Mouse (Mus musculus) intestine, postnatal 0 days (tissue): ENCODE results near the gene Ak8. TPM values are rescaled to one million over a fixed set of nuclear protein-coding genes. Genes with fewer than 3 reads are reported as not detected.

Source experiments
- ATAC-seq: fragments of 200-750 bp; cut with Nextera tagmentation; 2 replicates; pipeline ENCODE4 v1.8.0; 2017; ENCODE audit warnings: mild to moderate bottlenecking, moderate TSS enrichment, moderate library complexity
- H3K27ac ChIP-seq: fragments of 300-500 bp; sonication (generic); 2 replicates; pipeline ENCODE4 v1.5.1; 2014; ENCODE audit warnings: mild to moderate bottlenecking, low read depth, low read length, moderate library complexity
- H3K27me3 ChIP-seq: fragments of 300-500 bp; sonication (generic); replicated peaks from 2 replicates; pipeline ENCODE4 v1.6.1; 2014; ENCODE audit warnings: low read length, mixed read lengths; ENCODE audit not compliant: control insufficient read depth, insufficient read depth
- H3K36me3 ChIP-seq: fragments of 300-500 bp; sonication (generic); 2 replicates; pipeline ENCODE4 v1.6.1; 2014; ENCODE audit warnings: mild to moderate bottlenecking, moderate library complexity; ENCODE audit not compliant: control insufficient read depth, insufficient read depth
- H3K4me1 ChIP-seq: fragments of 300-500 bp; sonication (generic); replicated peaks from 2 replicates; pipeline ENCODE4 v1.6.1; 2014; ENCODE audit warnings: antibody characterized with exemption, low read length, mixed read lengths; ENCODE audit not compliant: control insufficient read depth, insufficient read depth
- H3K4me2 ChIP-seq: fragments of 300-500 bp; sonication (generic); replicated peaks from 2 replicates; pipeline ENCODE4 v1.6.1; 2014; ENCODE audit warnings: low read depth, mild to moderate bottlenecking, moderate library complexity
- H3K4me3 ChIP-seq: fragments of 300-500 bp; sonication (generic); 2 replicates; pipeline ENCODE4 v1.5.1; 2014; ENCODE audit warnings: low read depth, low read length
- H3K9ac ChIP-seq: fragments of 300-500 bp; sonication (generic); 2 replicates; pipeline ENCODE4 v1.6.1; 2014; ENCODE audit warnings: mild to moderate bottlenecking, low read depth, low read length
- H3K9me3 ChIP-seq: fragments of 300-500 bp; sonication (generic); 2 replicates; pipeline ENCODE4 v1.6.1; 2016; ENCODE audit warnings: mixed run types; ENCODE audit not compliant: control insufficient read depth
- CTCF ChIP-seq: sonication (generic); IDR thresholded peaks from 2 replicates; pipeline ENCODE4 v1.5.1; 2016; ENCODE audit warnings: low read depth, mild to moderate bottlenecking, control low read depth, antibody characterized with exemption, moderate library complexity
- WGBS: fragments of 180-500 bp; shearing (Covaris S2); extraction: QIAGEN DNeasy Blood & Tissue Kit; methylation state at CpG from one replicate; pipeline ENCODE4 v1.1.7; 2014; 5-methylcytosine and 5-hydroxymethylcytosine counted together
- microRNA-seq: library from miRNA; unstranded; fragments of <30 nt; microRNA quantifications from one replicate; pipeline ENCODE4, GENCODE M21; 2016
- polyA plus RNA-seq: library from polyadenylated mRNA; unstranded; fragments of >200 nt; fragmentation: Nextera tagmentation; extraction: Ambion mirVana; gene quantifications from 2 replicates; pipeline ENCODE4 v1.2.1, GENCODE M21; 2015

The Ak8 gene
- polyA plus RNA-seq, 1 experiment from 2014 or later: not detected

GRCm38 (mm10) chr2:28860678-28861423 is 160.9 kb downstream of the Ak8 start:
- Histone ChIP-seq H3K36me3 (peaks cover 59% of the 10 kb centered on the region), H3K4me1 (no peaks in the 10 kb centered on the region), H3K4me3 (no peak overlapping the region), H3K27ac (no peak overlapping the region), H3K27me3 (no peaks in the 10 kb centered on the region), H3K4me2 (no peak overlapping the region), H3K9me3 (no peaks in the 10 kb centered on the region), H3K9ac (no peak overlapping the region)
- ATAC-seq: no peak
- no peak for TF ChIP-seq CTCF
- WGBS: 96% methylated on average over 8 of the region's 8 CpGs

Small RNAs within 50 kb of the gene (microRNA-seq; reads per million reads assigned to microRNA genes)
- 0.82 reads per million for gene Mir3088

Other genes starting within 250 kb of the Ak8 start
- gene 1700007K13Rik, start 233.8 kb upstream of the Ak8 start, polyA plus RNA-seq: not detected in 2 replicates
- gene Mrps2, start 232.1 kb upstream of the Ak8 start, polyA plus RNA-seq: 24.5 and 25.1 TPM in 2 replicates
- 1.1 and 1.6 TPM in 2 replicates for gene Gbgt1, start 203.3 kb upstream of the Ak8 start, polyA plus RNA-seq
- gene Gm10134, start 194.1 kb upstream of the Ak8 start, polyA plus RNA-seq: 6.0 and 8.7 TPM in 2 replicates
- gene Ralgds, start 187.0 kb upstream of the Ak8 start, polyA plus RNA-seq: 11.5 and 15.6 TPM in 2 replicates
- gene Cel, start 136.8 kb upstream of the Ak8 start, polyA plus RNA-seq: 5.5 and 7.9 TPM in 2 replicates
- 8.4 and 8.9 TPM in 2 replicates for gene Gtf3c5, start 116.4 kb upstream of the Ak8 start, polyA plus RNA-seq
- gene Gfi1b, start 78.2 kb upstream of the Ak8 start, polyA plus RNA-seq: 0.34 TPM in 1 of 2 replicates, not detected in the other
- 6.5 and 8.2 TPM in 2 replicates for gene Tsc1, start 58.9 kb upstream of the Ak8 start, polyA plus RNA-seq
- 0.60 and 0.86 TPM in 2 replicates for gene Spaca9, start 437 bp upstream of the Ak8 start, polyA plus RNA-seq
- gene Gtf3c4, start 140.2 kb downstream of the Ak8 start, polyA plus RNA-seq: 3.0 and 3.7 TPM in 2 replicates
- gene Ddx31, start 140.2 kb downstream of the Ak8 start, polyA plus RNA-seq: 3.0 and 3.9 TPM in 2 replicates
- not detected in 2 replicates for gene Barhl1, start 216.5 kb downstream of the Ak8 start, polyA plus RNA-seq